Mouse (Mus musculus) neural tube, embryonic 10.5 days (tissue): ENCODE measurements around the gene Cd300ld2.
"Not testable (repeated sequence)": the region's sequence is repeated elsewhere in the genome, so short reads cannot be mapped to it uniquely, and the experiment has no call there.

ENCODE experiments used
- DNase-seq: peaks from one replicate; pipeline ENCODE4 v3.0.0-alpha.2; 2017; ENCODE audit warnings: low spot score; ENCODE audit errors: extremely low spot score

Gene Cd300ld2

GRCm38 (mm10) chr11:115016093-115016492 lies at the start of gene Cd300ld2:
Cd300ld2 (minus strand) TSS chr11:115016193.
- DNase-seq = not testable (repeated sequence)

- DNase-seq = no peak
These were observed 46.1 kb upstream of the Cd300ld2 start, which contains the start of gene Cd300e for GRCm38 (mm10) chr11:115062077-115062476. Cd300e (minus strand) TSS chr11:115062177.

GRCm38 (mm10) chr11:115059797-115060196 lies 43.8 kb upstream of the Cd300ld2 start:
- DNase-seq = no peak

- no peak for DNase-seq
These were observed 42.7 kb upstream of the Cd300ld2 start for GRCm38 (mm10) chr11:115058701-115059100.

GRCm38 (mm10) chr11:115054537-115054936 lies 38.5 kb upstream of the Cd300ld2 start:
- no peak for DNase-seq

GRCm38 (mm10) chr11:115052991-115053390 lies 37.0 kb upstream of the Cd300ld2 start:
- no peak for DNase-seq

GRCm38 (mm10) chr11:115052206-115052605 lies 36.2 kb upstream of the Cd300ld2 start:
- peak; percentile 50 for DNase-seq

- DNase-seq = no peak
These were observed 33.4 kb upstream of the Cd300ld2 start for GRCm38 (mm10) chr11:115049282-115049895.

GRCm38 (mm10) chr11:115048259-115048658 lies 32.3 kb upstream of the Cd300ld2 start, which contains the start of gene Cd300ld3:
Cd300ld3 (minus strand) TSS chr11:115048409.
- no peak for DNase-seq

GRCm38 (mm10) chr11:115037669-115038068 lies 21.7 kb upstream of the Cd300ld2 start, which contains the start of gene Cd300ld5:
Cd300ld5 (minus strand) TSS chr11:115037769.
- DNase-seq = not testable (repeated sequence)

- not testable (repeated sequence) for DNase-seq
These were observed 10.9 kb upstream of the Cd300ld2 start, which contains the start of gene Cd300ld4 for GRCm38 (mm10) chr11:115026912-115027311. Cd300ld4 (minus strand) TSS chr11:115027012.

GRCm38 (mm10) chr11:115004070-115004469 lies 11.9 kb downstream of the Cd300ld2 start:
- no peak for DNase-seq

GRCm38 (mm10) chr11:115001474-115002040 lies 14.4 kb downstream of the Cd300ld2 start, which contains the start of gene Cd300c2:
Cd300c2 (minus strand) TSS chr11:115001880.
- no peak for DNase-seq

GRCm38 (mm10) chr11:114989793-114990192 lies 26.2 kb downstream of the Cd300ld2 start, which contains the start of gene Cd300ld:
Cd300ld (minus strand) TSS chr11:114989922.
- DNase-seq = no peak

GRCm38 (mm10) chr11:114981866-114982265 lies 34.1 kb downstream of the Cd300ld2 start:
- DNase-seq = no peak

- DNase-seq = no peak
These were observed 43.3 kb downstream of the Cd300ld2 start for GRCm38 (mm10) chr11:114972726-114973125.

GRCm38 (mm10) chr11:114968752-114969207 lies 47.2 kb downstream of the Cd300ld2 start, which contains the start of gene Cd300c:
Cd300c (minus strand) TSS chr11:114969157.
- DNase-seq = no peak

GRCm38 (mm10) chr11:114965182-114965828 lies 50.7 kb downstream of the Cd300ld2 start:
- no peak for DNase-seq

- no peak for DNase-seq
These were observed 55.6 kb downstream of the Cd300ld2 start for GRCm38 (mm10) chr11:114960369-114960768.
